Mouse (Mus musculus): ENCODE results near the gene Defa34.
"Not testable (repeated sequence)": the region's sequence is repeated elsewhere in the genome, so short reads cannot be mapped to it uniquely, and the experiment has no call there.

Defa34 gene

GRCm38 (mm10) chr8:21665497-21665896 lies at the start of gene Defa34:
Defa34 (plus strand) TSS chr8:21665797.
- in situ Hi-C loops (cut with MboI, MseI), result not testable (repeated sequence)

GRCm38 (mm10) chr8:21617883-21618282 lies 47.7 kb upstream of the Defa34 start, which contains the start of gene Defa26:
Defa26 (plus strand) TSS chr8:21618183.
- in situ Hi-C loops (cut with MboI, MseI), result loop anchor here (5.0 to 10.0 kb wide), 2 partner anchors 371 to 373 kb away; partner anchors contain the start of gene Gm15292 (in 2 of the 2)

DNA sequence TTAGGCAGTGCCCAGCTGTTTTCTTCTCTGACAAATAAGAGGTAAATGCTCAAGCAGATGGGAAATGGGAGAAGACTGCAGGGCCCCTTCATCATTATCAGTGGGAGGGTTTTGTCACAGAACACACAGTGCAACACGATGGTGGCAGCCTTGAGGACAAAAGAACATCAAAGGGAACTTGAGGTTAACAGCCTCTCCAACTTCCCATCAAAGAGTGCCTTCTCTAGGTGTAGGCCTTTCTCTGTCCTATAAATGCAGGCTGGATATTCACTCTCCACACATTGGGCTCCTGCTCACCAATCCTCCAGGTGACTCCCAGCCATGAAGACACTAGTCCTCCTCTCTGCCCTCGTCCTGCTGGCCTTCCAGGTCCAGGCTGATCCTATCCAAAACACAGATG lies 10.1 kb upstream of the Defa34 start, which contains the start of gene Defa17:
Gene Defa17 (plus strand): TSS at position 301 of the 400 bp plus-strand sequence.
- in situ Hi-C loops (cut with MboI, MseI), result not testable (repeated sequence)

- in situ Hi-C loops (cut with MboI, MseI), result not testable (repeated sequence)
These were observed 37.9 kb downstream of the Defa34 start, which contains the start of gene AY761184 for GRCm38 (mm10) chr8:21703545-21703944. AY761184 (minus strand) TSS chr8:21703645.
